Mouse (Mus musculus) testis, adult 2 months (tissue): ENCODE results near the gene Slc7a1.

ENCODE experiments used
- CTCF ChIP-seq: fragments of 200-500 bp; IDR thresholded peaks from 2 replicates; pipeline ENCODE4 v1.5.1; 2012; ENCODE audit warnings: low read depth, mild to moderate bottlenecking, inconsistent platforms, low read length, moderate library complexity; ENCODE audit not compliant: control insufficient read depth, insufficient read depth, insufficient replicate concordance
- POLR2A ChIP-seq: fragments of 200-500 bp; IDR thresholded peaks from 2 replicates; pipeline ENCODE4 v1.6.1; 2012; ENCODE audit warnings: low read depth, mild to moderate bottlenecking, inconsistent platforms, low read length, moderate library complexity; ENCODE audit not compliant: control insufficient read depth

DNA sequence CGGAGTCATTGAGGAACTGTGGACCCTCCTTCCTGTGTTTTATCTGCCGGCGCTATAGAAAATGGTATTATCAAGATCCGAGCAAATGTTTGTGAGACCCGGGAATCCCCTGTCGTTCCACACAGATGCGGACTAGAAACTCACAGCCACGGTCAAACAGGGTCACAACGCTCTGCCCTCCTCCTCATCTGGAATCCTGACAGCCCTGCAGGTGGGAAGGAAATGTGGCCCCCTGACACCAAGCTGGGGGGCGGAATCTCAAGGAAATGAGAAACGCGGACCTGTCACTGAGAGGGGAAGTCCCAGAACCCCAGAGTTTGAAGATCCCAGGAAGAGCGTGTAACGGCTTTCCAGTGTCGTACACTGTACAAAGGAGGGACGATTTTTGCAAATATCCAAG, 46.3 kb downstream of the Slc7a1 start:
- TF ChIP-seq CTCF (no peak), POLR2A (no peak)
